Mouse (Mus musculus) forebrain, embryonic 15.5 days (tissue): Measurements from ENCODE around the gene 4933402N22Rik. TPM values are rescaled to one million over a fixed set of nuclear protein-coding genes. Genes with fewer than 3 reads are reported as not detected.
"Not testable (repeated sequence)": the region's sequence is repeated elsewhere in the genome, so short reads cannot be mapped to it uniquely, and the experiment has no call there.

ENCODE experiments used
- ATAC-seq: fragments of 200-750 bp; cut with Nextera tagmentation; replicated peaks from 2 replicates; pipeline ENCODE4 v1.8.0; 2017; ENCODE audit warnings: mild to moderate bottlenecking, moderate TSS enrichment, moderate library complexity
- H3K27ac ChIP-seq: fragments of 300-500 bp; sonication (generic); replicated peaks from 2 replicates; pipeline ENCODE4 v1.5.1; 2015; ENCODE audit warnings: mild to moderate bottlenecking, inconsistent platforms
- H3K27me3 ChIP-seq: fragments of 300-500 bp; sonication (generic); 2 replicates; pipeline ENCODE4 v1.6.1; 2015; ENCODE audit warnings: inconsistent platforms
- H3K36me3 ChIP-seq: fragments of 300-500 bp; sonication (generic); 2 replicates; pipeline ENCODE4 v1.6.1; 2015; ENCODE audit warnings: mild to moderate bottlenecking, inconsistent platforms
- H3K4me1 ChIP-seq: fragments of 300-500 bp; sonication (generic); 2 replicates; pipeline ENCODE4 v1.6.1; 2015; ENCODE audit warnings: inconsistent platforms
- H3K4me2 ChIP-seq: fragments of 300-500 bp; sonication (generic); replicated peaks from 2 replicates; pipeline ENCODE4 v1.6.1; 2015; ENCODE audit warnings: mild to moderate bottlenecking, inconsistent platforms
- H3K4me3 ChIP-seq: fragments of 300-500 bp; sonication (generic); 2 replicates; pipeline ENCODE4 v1.5.1; 2015; ENCODE audit warnings: mild to moderate bottlenecking, inconsistent platforms
- H3K9ac ChIP-seq: fragments of 300-500 bp; sonication (generic); replicated peaks from 2 replicates; pipeline ENCODE4 v1.6.1; 2015; ENCODE audit warnings: mild to moderate bottlenecking, inconsistent platforms
- H3K9me3 ChIP-seq: fragments of 300-500 bp; sonication (generic); 2 replicates; pipeline ENCODE4 v1.6.1; 2016; ENCODE audit warnings: inconsistent platforms
- WGBS: fragments of 180-500 bp; shearing (Covaris S2); methylation state at CpG from one replicate; pipeline ENCODE4 v1.1.7; 2015; ENCODE audit warnings: mixed read lengths; 5-methylcytosine and 5-hydroxymethylcytosine counted together
- polyA plus RNA-seq: library from polyadenylated mRNA; unstranded; fragments of >200 nt; fragmentation: Nextera tagmentation; extraction: Ambion mirVana; gene quantifications from 2 replicates; pipeline ENCODE4 v1.2.1, GENCODE M21; 2015

The 4933402N22Rik gene
- polyA plus RNA-seq, result not detected in 2 replicates

DNA sequence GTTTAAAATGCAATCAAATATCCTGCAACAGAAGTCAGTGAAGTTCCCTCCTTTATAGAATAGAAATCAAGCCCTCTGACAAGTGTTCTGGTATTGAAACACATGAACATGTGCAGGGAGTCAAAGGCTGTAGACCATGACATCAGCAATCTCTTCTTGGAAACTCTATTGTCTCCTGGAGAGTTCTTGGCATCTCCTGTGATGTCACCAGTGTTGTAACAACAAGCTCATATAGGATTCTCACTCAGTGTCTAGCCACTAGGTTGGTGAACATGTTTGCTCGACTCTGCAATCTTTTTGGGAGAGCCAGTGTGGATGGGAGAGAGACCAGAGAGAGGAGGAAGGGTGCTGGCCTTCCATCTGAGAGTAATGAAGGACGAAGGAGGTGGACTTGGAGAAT lies at the start of gene 4933402N22Rik:
TSS of gene 4933402N22Rik (plus strand) at position 301 of the 400 bp plus-strand sequence.
- not testable (repeated sequence) for H3K4me1 ChIP-seq, H3K4me3 ChIP-seq, ATAC-seq, H3K4me2 ChIP-seq, H3K9me3 ChIP-seq, H3K27ac ChIP-seq, H3K36me3 ChIP-seq, H3K27me3 ChIP-seq, H3K9ac ChIP-seq
- WGBS, result 78% methylated on average over 1 of the region's 2 CpGs

- ATAC-seq, H3K27me3 ChIP-seq, H3K9ac ChIP-seq, H3K4me2 ChIP-seq, H3K4me1 ChIP-seq, H3K36me3 ChIP-seq, H3K9me3 ChIP-seq, H3K27ac ChIP-seq, H3K4me3 ChIP-seq: not testable (repeated sequence)
- 89% methylated on average over 2 of the region's 2 CpGs for WGBS
Observed at GRCm38 (mm10) chr5:11923790-11924189, 5.9 kb downstream of the 4933402N22Rik start.

Other genes with a start within 250 kb of the 4933402N22Rik start
- not detected in 2 replicates for gene Gm8922, start 236.1 kb upstream of the 4933402N22Rik start, polyA plus RNA-seq
- not detected in 2 replicates for gene Gm8926, start 147.5 kb upstream of the 4933402N22Rik start, polyA plus RNA-seq
- gene Gm6465, start 72.5 kb upstream of the 4933402N22Rik start, polyA plus RNA-seq, result not detected in 2 replicates